Mouse (Mus musculus): Measurements from ENCODE around the gene Suz12. TPM values are rescaled to one million over a fixed set of nuclear protein-coding genes. Genes with fewer than 3 reads are reported as not detected.

The Suz12 gene
- polyA plus RNA-seq, 1 experiment from 2014 or later = 22.5 TPM

DNA sequence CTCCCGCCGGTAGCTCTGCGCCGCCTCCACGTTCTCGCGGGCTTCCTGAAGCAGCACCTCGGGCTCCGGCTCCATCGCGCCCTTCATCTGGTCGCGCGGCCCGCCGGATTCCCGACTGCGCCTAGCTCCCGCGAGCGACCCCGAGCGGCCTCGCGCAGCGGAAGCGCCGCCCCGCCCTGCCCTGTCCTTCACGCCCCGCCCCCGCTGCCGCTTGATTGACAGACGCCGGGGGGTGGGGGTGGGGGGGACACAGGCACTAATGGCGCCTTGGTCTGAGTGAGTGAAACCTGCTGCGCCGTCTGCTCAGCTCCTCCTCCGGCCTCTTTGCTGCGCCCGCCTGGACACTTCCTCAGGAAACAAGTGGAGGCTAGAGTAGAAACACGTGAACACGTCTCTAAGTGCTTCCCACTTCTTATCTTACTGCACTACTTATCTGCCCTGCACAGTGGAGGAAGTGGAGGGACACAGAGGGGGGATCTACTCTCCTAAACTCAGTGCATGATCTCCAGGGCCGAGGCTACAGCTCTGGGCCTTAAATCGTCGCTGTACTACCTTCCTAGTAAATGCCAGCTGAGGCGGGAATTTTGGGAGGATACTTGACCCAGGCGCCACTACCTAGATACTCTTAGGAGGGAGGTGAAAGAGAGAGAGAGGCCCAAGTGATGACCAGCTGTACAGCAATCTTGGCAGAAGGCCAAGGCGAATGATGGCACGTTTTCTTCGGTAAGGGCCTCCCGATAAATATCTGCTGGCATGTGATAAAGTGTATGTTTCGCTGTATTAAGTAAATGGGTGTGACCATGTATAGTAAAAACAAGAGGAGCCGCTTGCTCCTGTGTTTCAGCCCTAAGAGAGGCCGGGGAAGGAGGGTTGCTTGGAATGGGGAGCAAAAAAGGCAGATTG is 88.2 kb downstream of the Suz12 start, which contains the start of gene Crlf3:
TSS of gene Crlf3 (minus strand) at position 166 of the 903 bp plus-strand sequence.
- no peaks in the 10 kb centered on the region for H3K27me3 ChIP-seq
- no peaks in the 10 kb centered on the region for H3K9me3 ChIP-seq
- 7% methylated on average over 55 of the region's 55 CpGs for WGBS
- peaks cover 11% of the 10 kb centered on the region for H3K4me1 ChIP-seq (replicated peaks)
- ATAC-seq = peak; percentile 96
- H3K36me3 ChIP-seq = no peaks in the 10 kb centered on the region
- peak within 1 kb of the TSS; percentile 92 for H3K9ac ChIP-seq (replicated peaks)
- H3K4me3 ChIP-seq (replicated peaks) = peak within 1 kb of the TSS; percentile 75
- peak within 1 kb of the TSS; percentile 74 for H3K4me2 ChIP-seq (replicated peaks)
- peak within 1 kb of the TSS; percentile 82 for H3K27ac ChIP-seq

- ATAC-seq = no peak
- 81% methylated on average over 7 of the region's 7 CpGs for WGBS
- Histone ChIP-seq H3K4me2 (replicated peaks) (no peak overlapping the region), H3K9ac (replicated peaks) (no peak overlapping the region), H3K27me3 (no peaks in the 10 kb centered on the region), H3K4me1 (replicated peaks) (peaks cover 11% of the 10 kb centered on the region), H3K27ac (no peak overlapping the region), H3K36me3 (no peaks in the 10 kb centered on the region), H3K4me3 (replicated peaks) (no peak overlapping the region), H3K9me3 (no peaks in the 10 kb centered on the region)
Observed at GRCm38 (mm10) chr11:80081786-80082319, 88.9 kb downstream of the Suz12 start.

Other genes starting within 250 kb of the Suz12 start
- gene Utp6, start 30.7 kb upstream of the Suz12 start, polyA plus RNA-seq (2015; fragmentation: Nextera tagmentation; extraction: Ambion mirVana) = 49.9 and 54.8 TPM in 2 replicates
- gene Crlf3, start 87.9 kb downstream of the Suz12 start, polyA plus RNA-seq (2015; fragmentation: Nextera tagmentation; extraction: Ambion mirVana) = 14.1 and 14.6 TPM in 2 replicates
- gene Atad5, start 96.3 kb downstream of the Suz12 start, polyA plus RNA-seq (2015; fragmentation: Nextera tagmentation; extraction: Ambion mirVana) = 7.8 and 8.5 TPM in 2 replicates
- gene Tefm, start 149.1 kb downstream of the Suz12 start, polyA plus RNA-seq (2015; fragmentation: Nextera tagmentation; extraction: Ambion mirVana) = 28.3 and 31.2 TPM in 2 replicates
- gene Adap2, start 161.0 kb downstream of the Suz12 start, polyA plus RNA-seq (2015; fragmentation: Nextera tagmentation; extraction: Ambion mirVana) = 2.5 and 2.7 TPM in 2 replicates
- gene Rnf135, start 190.7 kb downstream of the Suz12 start, polyA plus RNA-seq (2015; fragmentation: Nextera tagmentation; extraction: Ambion mirVana) = 2.6 and 3.1 TPM in 2 replicates
- 69.7 and 70.5 TPM in 2 replicates for gene Rhot1, start 215.9 kb downstream of the Suz12 start, polyA plus RNA-seq (2015; fragmentation: Nextera tagmentation; extraction: Ambion mirVana)